Mouse (Mus musculus) intestine, postnatal 0 days (tissue): ENCODE data around the gene Mrpl3. TPM values are rescaled to one million over a fixed set of nuclear protein-coding genes. Genes with fewer than 3 reads are reported as not detected.

Experiments used
- ATAC-seq: fragments of 200-750 bp; cut with Nextera tagmentation; 2 replicates; pipeline ENCODE4 v1.8.0; 2017; ENCODE audit warnings: mild to moderate bottlenecking, moderate TSS enrichment, moderate library complexity
- H3K27ac ChIP-seq: fragments of 300-500 bp; sonication (generic); 2 replicates; pipeline ENCODE4 v1.5.1; 2014; ENCODE audit warnings: mild to moderate bottlenecking, low read depth, low read length, moderate library complexity
- H3K27me3 ChIP-seq: fragments of 300-500 bp; sonication (generic); replicated peaks from 2 replicates; pipeline ENCODE4 v1.6.1; 2014; ENCODE audit warnings: low read length, mixed read lengths; ENCODE audit not compliant: control insufficient read depth, insufficient read depth
- H3K36me3 ChIP-seq: fragments of 300-500 bp; sonication (generic); 2 replicates; pipeline ENCODE4 v1.6.1; 2014; ENCODE audit warnings: mild to moderate bottlenecking, moderate library complexity; ENCODE audit not compliant: control insufficient read depth, insufficient read depth
- H3K4me1 ChIP-seq: fragments of 300-500 bp; sonication (generic); replicated peaks from 2 replicates; pipeline ENCODE4 v1.6.1; 2014; ENCODE audit warnings: antibody characterized with exemption, low read length, mixed read lengths; ENCODE audit not compliant: control insufficient read depth, insufficient read depth
- H3K4me2 ChIP-seq: fragments of 300-500 bp; sonication (generic); replicated peaks from 2 replicates; pipeline ENCODE4 v1.6.1; 2014; ENCODE audit warnings: low read depth, mild to moderate bottlenecking, moderate library complexity
- H3K4me3 ChIP-seq: fragments of 300-500 bp; sonication (generic); 2 replicates; pipeline ENCODE4 v1.5.1; 2014; ENCODE audit warnings: low read depth, low read length
- H3K9ac ChIP-seq: fragments of 300-500 bp; sonication (generic); 2 replicates; pipeline ENCODE4 v1.6.1; 2014; ENCODE audit warnings: mild to moderate bottlenecking, low read depth, low read length
- H3K9me3 ChIP-seq: fragments of 300-500 bp; sonication (generic); 2 replicates; pipeline ENCODE4 v1.6.1; 2016; ENCODE audit warnings: mixed run types; ENCODE audit not compliant: control insufficient read depth
- CTCF ChIP-seq: sonication (generic); IDR thresholded peaks from 2 replicates; pipeline ENCODE4 v1.5.1; 2016; ENCODE audit warnings: low read depth, mild to moderate bottlenecking, control low read depth, antibody characterized with exemption, moderate library complexity
- WGBS: fragments of 180-500 bp; shearing (Covaris S2); extraction: QIAGEN DNeasy Blood & Tissue Kit; methylation state at CpG from one replicate; pipeline ENCODE4 v1.1.7; 2014; 5-methylcytosine and 5-hydroxymethylcytosine counted together
- polyA plus RNA-seq: library from polyadenylated mRNA; unstranded; fragments of >200 nt; fragmentation: Nextera tagmentation; extraction: Ambion mirVana; gene quantifications from 2 replicates; pipeline ENCODE4 v1.2.1, GENCODE M21; 2015

Gene Mrpl3
- polyA plus RNA-seq, 1 experiment from 2014 or later: 55.5 TPM

DNA sequence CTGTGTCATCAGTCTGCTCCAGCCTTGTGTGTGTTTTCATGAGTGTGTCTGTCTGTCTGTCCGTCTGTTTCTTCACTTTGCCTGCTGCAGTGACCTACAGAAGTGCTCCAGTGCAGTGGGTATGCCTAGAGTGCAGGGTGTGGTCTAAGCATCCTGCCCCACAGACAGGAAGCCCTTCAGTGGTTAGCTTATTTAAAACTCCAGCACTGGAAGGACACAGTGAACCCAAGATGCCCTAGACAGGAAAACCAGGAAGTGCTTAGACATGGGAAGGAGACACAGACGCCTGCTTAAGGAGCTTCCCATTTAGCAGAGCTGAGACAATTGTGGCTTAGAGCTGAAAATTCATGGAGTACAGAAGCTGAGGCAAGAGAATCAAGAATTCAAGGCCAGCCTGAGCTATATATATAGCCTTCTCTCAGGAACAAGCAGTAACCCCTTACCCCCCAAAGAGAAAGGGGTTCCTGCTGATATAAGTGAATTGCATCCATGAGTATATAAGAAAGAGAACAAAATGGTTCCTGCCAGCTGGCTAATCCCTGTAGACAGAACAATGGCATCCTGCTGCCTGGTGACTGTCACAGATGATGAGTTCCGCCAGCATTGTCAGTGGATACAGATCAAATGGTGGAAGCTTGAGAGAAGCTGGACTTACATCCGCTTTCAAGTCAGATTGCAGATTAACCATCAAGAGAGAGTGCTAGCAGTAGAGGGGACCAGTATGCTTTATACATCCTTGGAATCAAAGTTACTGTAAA is 20.1 kb downstream of the Mrpl3 start:
- TF ChIP-seq CTCF: no peak
- Histone ChIP-seq H3K27ac (no peak overlapping the region), H3K4me1 (no peaks in the 10 kb centered on the region), H3K36me3 (peaks cover 50% of the 10 kb centered on the region), H3K9me3 (no peaks in the 10 kb centered on the region), H3K27me3 (no peaks in the 10 kb centered on the region), H3K4me2 (no peak overlapping the region), H3K9ac (no peak overlapping the region), H3K4me3 (no peak overlapping the region)
- no peak for ATAC-seq
- 76% methylated on average over 4 of the region's 4 CpGs for whole genome bisulfite sequencing

DNA sequence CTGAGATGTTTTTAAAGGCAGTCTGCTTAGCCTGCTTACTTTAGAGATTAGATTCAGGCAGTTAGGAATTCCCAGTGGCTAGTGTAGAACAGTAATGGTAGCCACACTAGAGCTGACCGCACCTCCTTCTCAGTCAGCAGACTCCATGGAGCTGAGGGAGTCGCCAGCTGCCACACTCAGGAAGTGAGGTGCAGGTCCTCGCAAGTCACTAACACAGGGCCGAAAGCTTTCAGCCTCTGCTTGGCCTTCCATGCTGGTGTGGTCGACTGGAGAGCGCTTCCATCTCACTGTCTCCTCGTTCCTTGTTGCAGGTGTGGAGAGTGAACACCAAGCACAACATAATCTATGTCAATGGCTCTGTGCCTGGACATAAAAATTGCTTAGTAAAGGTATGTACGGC is 21.8 kb downstream of the Mrpl3 start:
- WGBS: 89% methylated on average over 8 of the region's 8 CpGs
- Histone ChIP-seq H3K9ac (no peak overlapping the region), H3K36me3 (peaks cover 50% of the 10 kb centered on the region), H3K4me2 (no peak overlapping the region), H3K4me3 (no peak overlapping the region), H3K27ac (no peak overlapping the region), H3K4me1 (no peaks in the 10 kb centered on the region), H3K27me3 (no peaks in the 10 kb centered on the region), H3K9me3 (no peaks in the 10 kb centered on the region)
- TF ChIP-seq CTCF: no peak
- no peak for ATAC-seq

DNA sequence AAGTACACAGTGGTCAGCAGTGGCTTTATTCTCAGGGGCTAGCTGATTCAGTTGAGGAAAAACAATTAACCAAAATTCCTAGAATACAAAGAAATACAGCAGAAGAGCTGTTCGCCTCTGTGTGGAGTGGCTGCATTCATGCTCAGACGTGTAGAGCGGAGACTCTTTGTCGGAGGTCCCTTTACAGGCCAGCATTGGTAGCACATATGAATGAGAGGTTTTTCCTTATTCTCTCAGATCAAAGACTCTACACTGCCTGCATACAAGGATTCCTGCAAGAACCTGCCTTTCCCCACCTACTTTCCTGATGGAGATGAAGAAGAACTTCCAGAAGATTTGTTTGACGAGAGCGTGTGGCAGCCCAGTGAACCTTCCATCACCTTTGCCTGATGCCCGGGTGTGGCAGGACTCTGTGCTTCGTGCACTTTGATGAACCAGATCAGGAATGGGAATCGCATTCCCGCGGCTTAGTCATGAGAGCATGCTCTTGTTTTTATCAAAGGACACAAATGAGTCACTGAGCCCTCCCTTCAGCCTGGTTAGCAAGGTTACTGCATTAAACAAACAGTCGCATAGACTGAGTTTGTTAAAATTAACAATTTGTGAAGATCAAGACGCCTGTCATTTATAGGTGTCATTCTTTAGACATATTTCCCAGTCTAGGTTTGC is 23.9 kb downstream of the Mrpl3 start:
- Histone ChIP-seq H3K27me3 (no peaks in the 10 kb centered on the region), H3K4me3 (no peak overlapping the region), H3K4me1 (no peaks in the 10 kb centered on the region), H3K9ac (no peak overlapping the region), H3K36me3 (peaks cover 38% of the 10 kb centered on the region), H3K27ac (no peak overlapping the region), H3K4me2 (no peak overlapping the region), H3K9me3 (no peaks in the 10 kb centered on the region)
- TF ChIP-seq CTCF: no peak
- WGBS: 81% methylated on average over 13 of the region's 13 CpGs
- no peak for ATAC-seq

DNA sequence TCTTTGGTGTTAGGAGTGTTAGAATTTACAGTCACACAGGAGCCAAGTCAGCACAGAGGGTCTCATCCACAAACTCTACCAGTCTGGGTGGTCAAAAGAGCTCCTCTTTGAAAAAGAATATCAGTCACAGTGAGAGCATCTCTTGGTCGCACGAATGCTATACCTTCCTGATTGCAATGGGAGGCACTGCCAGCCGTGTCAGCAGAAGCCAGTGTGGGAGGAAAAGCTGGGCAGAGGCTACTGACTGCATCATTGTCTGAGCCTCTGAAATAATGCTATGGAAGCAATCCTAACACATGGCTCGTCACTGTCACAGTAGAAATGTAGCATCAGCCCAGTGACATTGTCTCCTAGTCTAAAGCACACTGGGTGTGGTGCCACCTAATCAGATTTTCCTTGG is 25.4 kb downstream of the Mrpl3 start:
- Histone ChIP-seq H3K36me3 (peaks cover 29% of the 10 kb centered on the region), H3K27ac (no peak overlapping the region), H3K4me2 (no peak overlapping the region), H3K27me3 (no peaks in the 10 kb centered on the region), H3K4me1 (no peaks in the 10 kb centered on the region), H3K4me3 (no peak overlapping the region), H3K9ac (no peak overlapping the region), H3K9me3 (no peaks in the 10 kb centered on the region)
- no peak for ATAC-seq
- no peak for TF ChIP-seq CTCF
- WGBS: 91% methylated on average over 4 of the region's 4 CpGs

DNA sequence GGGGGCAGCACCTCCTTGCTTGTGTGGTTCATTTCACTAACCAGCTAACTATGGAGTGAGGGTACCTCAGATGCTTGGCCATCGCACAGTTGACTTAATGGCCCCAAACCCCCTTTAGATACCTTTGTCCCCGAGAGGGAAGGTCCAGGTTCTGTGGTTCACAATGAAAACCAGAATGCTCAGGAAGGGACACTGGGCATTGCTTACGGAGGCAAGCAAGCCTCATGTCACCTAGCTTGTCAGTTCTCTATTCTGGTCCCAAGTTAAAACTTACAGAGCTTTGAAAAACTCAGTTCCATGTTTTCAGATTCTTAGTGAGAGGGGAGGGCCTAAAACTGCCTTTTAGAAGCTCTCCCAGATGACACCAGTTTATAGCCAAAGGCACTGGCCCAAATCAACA is 27.2 kb downstream of the Mrpl3 start:
- no peaks in the 10 kb centered on the region for H3K9me3 ChIP-seq
- H3K4me1 ChIP-seq: no peaks in the 10 kb centered on the region
- ATAC-seq: no peak
- WGBS: 94% methylated on average over 3 of the region's 3 CpGs
- H3K36me3 ChIP-seq: peaks cover 19% of the 10 kb centered on the region
- no peak overlapping the region for H3K4me2 ChIP-seq
- no peak overlapping the region for H3K4me3 ChIP-seq
- H3K27me3 ChIP-seq: no peaks in the 10 kb centered on the region
- TF ChIP-seq CTCF: no peak
- H3K27ac ChIP-seq: no peak overlapping the region
- no peak overlapping the region for H3K9ac ChIP-seq

DNA sequence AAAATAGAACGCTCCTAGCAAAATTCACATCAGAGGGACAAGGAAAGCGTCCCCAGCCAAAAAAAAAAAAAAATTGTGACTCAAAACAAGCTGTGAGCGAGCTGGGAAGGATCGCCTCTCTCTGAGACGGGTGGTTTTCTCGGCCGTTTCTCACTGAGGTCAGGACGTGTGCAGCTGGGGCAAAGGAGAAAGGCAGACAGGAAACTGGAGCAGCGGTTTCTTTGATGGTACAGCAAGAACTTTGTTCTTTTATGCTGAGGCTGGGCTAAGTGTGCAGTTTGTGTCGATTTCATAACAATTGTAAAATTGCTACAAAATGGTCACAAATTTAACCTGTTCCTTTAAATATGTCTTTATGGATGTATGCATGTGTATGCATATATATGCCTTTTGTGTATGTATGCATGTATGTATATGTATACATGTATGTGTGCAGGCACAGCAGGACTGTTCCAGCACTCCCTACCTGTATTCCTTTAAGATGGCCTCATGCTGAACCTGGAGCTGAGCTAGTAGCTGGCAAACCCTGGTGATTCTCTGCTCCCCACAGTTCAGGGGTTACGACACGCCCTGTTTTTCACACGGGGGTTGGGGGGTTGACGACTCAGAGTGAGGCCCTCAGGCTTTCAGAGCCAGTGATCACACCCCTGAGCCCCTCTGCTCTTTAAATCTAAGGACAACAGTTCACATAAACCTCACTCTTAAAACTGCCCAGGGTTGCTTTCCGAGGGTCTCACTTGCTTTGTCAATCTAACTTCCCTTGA is 48.0 kb downstream of the Mrpl3 start:
- no peak overlapping the region for H3K9ac ChIP-seq
- H3K36me3 ChIP-seq: no peaks in the 10 kb centered on the region
- H3K4me1 ChIP-seq: no peaks in the 10 kb centered on the region
- H3K27me3 ChIP-seq: no peaks in the 10 kb centered on the region
- H3K27ac ChIP-seq: no peak overlapping the region
- H3K9me3 ChIP-seq: no peaks in the 10 kb centered on the region
- no peak for TF ChIP-seq CTCF
- no peak overlapping the region for H3K4me3 ChIP-seq
- WGBS: 37% methylated on average over 15 of the region's 15 CpGs
- H3K4me2 ChIP-seq: no peak overlapping the region
- ATAC-seq: no peak
